Mouse (Mus musculus) forebrain, postnatal 0 days (tissue): ENCODE results near the gene Cpd. TPM values are rescaled to one million over a fixed set of nuclear protein-coding genes. Genes with fewer than 3 reads are reported as not detected.

Experiments
- ATAC-seq: fragments of 200-750 bp; cut with Nextera tagmentation; 2 replicates; pipeline ENCODE4 v1.8.0; 2017; ENCODE audit warnings: mild to moderate bottlenecking, moderate library complexity
- DNase-seq: peaks from one replicate; pipeline ENCODE4 v3.0.0-alpha.2; 2015
- H3K27ac ChIP-seq: fragments of 300-500 bp; sonication (generic); 2 replicates; pipeline ENCODE4 v1.5.1; 2014; ENCODE audit warnings: low read depth, mild to moderate bottlenecking, antibody characterized with exemption, low read length, moderate library complexity, mixed read lengths
- H3K27me3 ChIP-seq: fragments of 300-500 bp; sonication (generic); 2 replicates; pipeline ENCODE4 v1.6.1; 2014; ENCODE audit warnings: mild to moderate bottlenecking, low read length, mixed read lengths; ENCODE audit not compliant: insufficient read depth
- H3K36me3 ChIP-seq: fragments of 300-500 bp; sonication (generic); 2 replicates; pipeline ENCODE4 v1.6.1; 2014; ENCODE audit warnings: mild to moderate bottlenecking, moderate library complexity; ENCODE audit not compliant: insufficient read depth
- H3K4me1 ChIP-seq: fragments of 300-500 bp; sonication (generic); 2 replicates; pipeline ENCODE4 v1.6.1; 2014; ENCODE audit warnings: antibody characterized with exemption; ENCODE audit not compliant: insufficient read depth
- H3K4me2 ChIP-seq: fragments of 300-500 bp; sonication (generic); 2 replicates; pipeline ENCODE4 v1.6.1; 2014; ENCODE audit warnings: low read depth, mild to moderate bottlenecking, moderate library complexity
- H3K4me3 ChIP-seq: fragments of 300-500 bp; sonication (generic); 2 replicates; pipeline ENCODE4 v1.5.1; 2014; ENCODE audit warnings: low read depth, low read length, mixed read lengths
- H3K9ac ChIP-seq: fragments of 300-500 bp; sonication (generic); 2 replicates; pipeline ENCODE4 v1.6.1; 2014; ENCODE audit warnings: mild to moderate bottlenecking
- H3K9me3 ChIP-seq: fragments of 300-500 bp; sonication (generic); 2 replicates; pipeline ENCODE4 v1.6.1; 2016; ENCODE audit warnings: low read length
- CTCF ChIP-seq: sonication (generic); IDR thresholded peaks from 2 replicates; pipeline ENCODE4 v1.5.1; 2016; ENCODE audit warnings: antibody characterized with exemption, control low read depth, low read depth
- WGBS: fragments of 180-500 bp; shearing (Covaris S2); extraction: QIAGEN DNeasy Blood & Tissue Kit; methylation state at CpG from one replicate; pipeline ENCODE4 v1.1.7; 2014; 5-methylcytosine and 5-hydroxymethylcytosine counted together
- polyA plus RNA-seq: library from polyadenylated mRNA; unstranded; fragments of >200 nt; fragmentation: Nextera tagmentation; extraction: Ambion mirVana; gene quantifications from 2 replicates; pipeline ENCODE4 v1.2.1, GENCODE M21; 2015
- total RNA-seq: library from RNA; depleted of rRNA; stranded (reverse); fragments of >200 nt; gene quantifications from 2 replicates; pipeline ENCODE4 v1.2.3, GENCODE M21; 2014; rRNA removed

Gene Cpd
- total and polyA plus RNA-seq, 2 experiments from 2014 or later, result 5.6 to 44.0 TPM

DNA sequence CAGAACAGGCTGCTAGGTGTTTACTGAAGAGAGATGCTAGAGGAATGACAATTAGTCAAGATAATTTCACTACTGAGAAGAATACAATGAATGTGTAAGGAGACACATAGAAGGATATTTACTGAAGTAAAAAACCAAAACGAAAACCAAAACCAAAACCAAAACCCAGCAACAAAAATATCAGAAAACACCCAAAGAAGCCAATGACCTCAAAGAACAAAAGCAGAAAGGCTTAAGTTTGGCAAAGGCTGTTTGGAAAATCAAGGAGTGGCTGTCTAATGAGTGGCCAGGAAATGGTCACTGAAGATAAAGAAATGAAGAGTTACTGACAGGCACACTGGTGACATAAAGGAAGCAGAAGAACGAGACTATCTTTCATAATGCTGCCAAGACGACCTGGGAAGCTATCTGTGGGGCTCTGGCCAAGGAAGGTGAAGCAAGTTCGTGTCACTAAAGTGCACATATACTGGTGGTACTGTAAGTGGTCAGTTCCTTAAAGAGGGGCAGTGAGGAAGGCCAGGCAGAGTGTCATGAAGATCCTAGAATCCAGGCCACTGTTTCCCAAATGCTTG is 111.0 kb downstream of the Cpd start:
- Histone ChIP-seq H3K9ac (no peak overlapping the region), H3K27ac (no peak overlapping the region), H3K36me3 (peaks cover 45% of the 10 kb centered on the region), H3K9me3 (no peaks in the 10 kb centered on the region), H3K4me3 (no peak overlapping the region), H3K4me2 (no peak overlapping the region), H3K27me3 (no peaks in the 10 kb centered on the region), H3K4me1 (no peaks in the 10 kb centered on the region)
- WGBS, result 84% methylated on average over 4 of the region's 4 CpGs
- DNase-seq, result no peak
- no peak for TF ChIP-seq CTCF
- ATAC-seq, result no peak

DNA sequence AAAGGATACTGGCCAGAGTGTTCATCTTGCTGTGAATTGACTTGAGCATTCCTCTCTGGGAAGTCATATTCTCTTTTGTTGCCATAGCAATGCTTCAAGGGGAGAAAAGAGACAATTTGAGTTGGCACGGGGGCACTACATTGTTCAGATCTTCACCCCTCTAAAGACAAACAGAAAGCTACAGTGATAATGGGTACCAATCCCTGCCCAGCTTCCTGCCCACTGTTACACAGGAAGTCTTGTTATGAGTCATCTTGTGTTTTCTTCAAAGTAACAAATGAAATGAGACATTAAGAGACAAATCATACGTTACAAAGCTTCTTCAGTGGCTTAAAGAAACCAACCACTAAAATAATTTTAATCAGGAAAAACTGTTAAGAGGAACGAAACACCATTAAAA is 112.3 kb downstream of the Cpd start:
- Histone ChIP-seq H3K4me3 (no peak overlapping the region), H3K4me2 (no peak overlapping the region), H3K9ac (no peak overlapping the region), H3K9me3 (no peaks in the 10 kb centered on the region), H3K36me3 (peaks cover 47% of the 10 kb centered on the region), H3K27ac (no peak overlapping the region), H3K27me3 (no peaks in the 10 kb centered on the region), H3K4me1 (no peaks in the 10 kb centered on the region)
- WGBS, result 62% methylated on average over 3 of the region's 3 CpGs
- no peak for DNase-seq
- no peak for ATAC-seq
- no peak for TF ChIP-seq CTCF

DNA sequence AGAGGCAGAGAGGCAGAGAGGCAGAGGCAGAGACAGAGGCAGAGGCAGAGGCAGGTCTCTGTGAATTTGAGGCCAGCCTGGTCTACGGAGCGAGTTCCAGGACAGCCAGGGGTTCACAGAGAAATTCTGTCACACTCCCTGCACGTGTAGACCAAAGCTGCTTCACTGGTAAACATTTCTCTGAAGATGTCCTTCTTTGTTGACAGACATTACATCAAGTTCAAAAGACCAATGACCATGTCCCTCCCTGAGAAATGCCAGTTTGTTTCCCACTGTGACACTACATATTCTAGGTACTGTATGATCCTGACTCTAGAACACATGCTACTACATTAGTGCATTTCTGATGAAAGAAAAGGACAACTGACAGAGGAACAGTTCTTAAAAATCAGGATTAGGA is 116.2 kb downstream of the Cpd start:
- Histone ChIP-seq H3K4me1 (no peaks in the 10 kb centered on the region), H3K36me3 (peaks cover 51% of the 10 kb centered on the region), H3K4me2 (no peak overlapping the region), H3K9me3 (no peaks in the 10 kb centered on the region), H3K9ac (no peak overlapping the region), H3K4me3 (no peak overlapping the region), H3K27ac (no peak overlapping the region), H3K27me3 (no peaks in the 10 kb centered on the region)
- DNase-seq, result no peak
- TF ChIP-seq CTCF, result no peak
- ATAC-seq, result no peak
- WGBS, result 93% methylated on average over 3 of the region's 3 CpGs

Other genes starting within 250 kb of the Cpd start
- 241 and 262 TPM in 2 replicates for gene Abr, start 224.7 kb downstream of the Cpd start, total RNA-seq
- gene Abr, start 224.7 kb downstream of the Cpd start, polyA plus RNA-seq, result 99.1 and 110 TPM in 2 replicates
- 0.62 and 0.92 TPM in 2 replicates for gene Bhlha9, start 174.5 kb downstream of the Cpd start, total RNA-seq
- gene Bhlha9, start 174.5 kb downstream of the Cpd start, polyA plus RNA-seq, result 0.97 and 1.8 TPM in 2 replicates
- gene Trarg1, start 167.2 kb downstream of the Cpd start, total RNA-seq, result 0.19 and 0.38 TPM in 2 replicates
- 0.28 and 0.40 TPM in 2 replicates for gene Trarg1, start 167.2 kb downstream of the Cpd start, polyA plus RNA-seq
- 25.4 and 35.0 TPM in 2 replicates for gene Gosr1, start 83.4 kb downstream of the Cpd start, total RNA-seq
- gene Gosr1, start 83.4 kb downstream of the Cpd start, polyA plus RNA-seq, result 21.5 and 22.0 TPM in 2 replicates
- not detected in 2 replicates for gene Tmigd1, start 55.1 kb upstream of the Cpd start, total RNA-seq
- 0.13 TPM in 1 of 2 replicates, not detected in the other for gene Tmigd1, start 55.1 kb upstream of the Cpd start, polyA plus RNA-seq
- gene Blmh, start 77.8 kb upstream of the Cpd start, total RNA-seq, result 98.1 and 106 TPM in 2 replicates
- gene Blmh, start 77.8 kb upstream of the Cpd start, polyA plus RNA-seq, result 91.1 and 111 TPM in 2 replicates
- gene Slc6a4, start 151.6 kb upstream of the Cpd start, total RNA-seq, result 1.3 and 3.0 TPM in 2 replicates
- gene Slc6a4, start 151.6 kb upstream of the Cpd start, polyA plus RNA-seq, result 2.2 and 3.0 TPM in 2 replicates
- gene Nsrp1, start 231.4 kb upstream of the Cpd start, total RNA-seq, result 4.2 and 5.7 TPM in 2 replicates
- gene Nsrp1, start 231.4 kb upstream of the Cpd start, polyA plus RNA-seq, result 46.4 and 49.9 TPM in 2 replicates